Mouse (Mus musculus): ENCODE measurements around the gene Pten. TPM values are rescaled to one million over a fixed set of nuclear protein-coding genes. Genes with fewer than 3 reads are reported as not detected.

Pten gene
- total and polyA plus RNA-seq, 3 experiments, result 24.1 to 41.5 (median 36.8) TPM

- TF ChIP-seq MAFK (IDR thresholded peaks at IDR 0.05; ENCODE audit: insufficient replicate concordance, low read length) (no peak), ZNF384 (IDR thresholded peaks at IDR 0.05; ENCODE audit: low read depth, low read length) (peak; percentile 65), RAD21 (IDR thresholded peaks at IDR 0.05; ENCODE audit: low read depth, low read length) (peak; percentile 83), SMC3 (IDR thresholded peaks at IDR 0.05; ENCODE audit: low read depth, low read length) (peak; percentile 86), CTCF (conservative IDR thresholded peaks at IDR 0.05 in 1 of 2, IDR thresholded peaks at IDR 0.05 in 1 of 2; ENCODE audit: low read depth in 2 of 2, low read length in 2 of 2) (peak in 1 of 2 experiments; percentile 79; a peak in 2 of 4 replicates), ZC3H11A (IDR thresholded peaks at IDR 0.05; ENCODE audit: low read depth, low read length) (peak; percentile 43; the same call in 1 of the 2 replicates)
- Histone ChIP-seq H3K4me2 (ENCODE audit: insufficient read depth, low read depth, poor library complexity, severe bottlenecking) (no peak overlapping the region; the same call in 1 of the 2 replicates), H3K27me3 (replicated peaks) (no peaks in the 10 kb centered on the region), H3K79me2 (replicated peaks; ENCODE audit: control insufficient read depth, extremely low read depth, insufficient read depth, poor library complexity, severe bottlenecking) (no peaks in the 10 kb centered on the region), H3K4me1 (ENCODE audit: control insufficient read depth in 1 of 2, insufficient read depth in 2 of 2) (peaks cover 0 to 14% of the 10 kb centered on the region in 2 experiments; a peak in 2 of 4 replicates), H3K36me3 (replicated peaks in 1 of 2; ENCODE audit: control insufficient read depth in 1 of 2, insufficient read depth in 1 of 2, low read length in 1 of 2) (no peaks in the 10 kb centered on the region), H3K9me3 (replicated peaks; ENCODE audit: low read length) (no peaks in the 10 kb centered on the region), H3K9ac (ENCODE audit: insufficient read depth, low read depth) (no peak overlapping the region), H3K27ac (ENCODE audit: insufficient read depth, low read depth) (no peak overlapping the region), H3K4me3 (replicated peaks in 1 of 3; ENCODE audit: low read depth in 2 of 3, low read length in 2 of 3, poor library complexity in 1 of 3) (no peak overlapping the region)
- in situ Hi-C loops (cut with MboI; ENCODE audit: low pct_ligation_motif_present, low pct_unique_long_range_greater_than_20kb, low sequenced_read_pairs) (no loop called here), dilution Hi-C loops (cut with MboI; ENCODE audit: extremely low pct_ligation_motif_present, extremely low pct_unique_long_range_greater_than_20kb, low sequenced_read_pairs) (no loop called here)
- DNase-seq (ENCODE audit: extremely low read depth), result peak; percentile 45
These were observed 7.9 kb upstream of the Pten start for GRCm38 (mm10) chr19:32749425-32749824.

- H3K27me3 ChIP-seq (replicated peaks), result no peaks in the 10 kb centered on the region
- no peak overlapping the region for H3K4me3 ChIP-seq (replicated peaks in 1 of 3; ENCODE audit: low read depth in 2 of 3, low read length in 2 of 3, poor library complexity in 1 of 3)
- peaks cover 0 to 18% of the 10 kb centered on the region in 2 experiments; a peak in 2 of 4 replicates for H3K4me1 ChIP-seq (ENCODE audit: control insufficient read depth in 1 of 2, insufficient read depth in 2 of 2)
- H3K9me3 ChIP-seq (replicated peaks; ENCODE audit: low read length), result no peaks in the 10 kb centered on the region
- in situ Hi-C loops (cut with MboI; ENCODE audit: low pct_ligation_motif_present, low pct_unique_long_range_greater_than_20kb, low sequenced_read_pairs) (loop anchor here (25.0 kb wide), 1 partner anchor 360 kb away; no protein-coding TSS in a partner anchor), dilution Hi-C loops (cut with MboI; ENCODE audit: extremely low pct_ligation_motif_present, extremely low pct_unique_long_range_greater_than_20kb, low sequenced_read_pairs) (no loop called here)
- TF ChIP-seq RCOR1 (conservative IDR thresholded peaks at IDR 0.05; ENCODE audit: low read depth, low read length), result no peak
- H3K27ac ChIP-seq (ENCODE audit: insufficient read depth, low read depth), result no peak overlapping the region
- no peak for DNase-seq (ENCODE audit: extremely low read depth)
- H3K36me3 ChIP-seq (replicated peaks in 1 of 2; ENCODE audit: control insufficient read depth in 1 of 2, insufficient read depth in 1 of 2, low read length in 1 of 2), result no peaks in the 10 kb centered on the region
- H3K9ac ChIP-seq (ENCODE audit: insufficient read depth, low read depth), result no peak overlapping the region
- no peaks in the 10 kb centered on the region for H3K79me2 ChIP-seq (replicated peaks; ENCODE audit: control insufficient read depth, extremely low read depth, insufficient read depth, poor library complexity, severe bottlenecking)
- no peak overlapping the region for H3K4me2 ChIP-seq (ENCODE audit: insufficient read depth, low read depth, poor library complexity, severe bottlenecking)
These were observed 4.9 kb upstream of the Pten start for GRCm38 (mm10) chr19:32752357-32752756.

GRCm38 (mm10) chr19:32753386-32753785 lies 3.9 kb upstream of the Pten start:
- Histone ChIP-seq H3K36me3 (replicated peaks in 1 of 2; ENCODE audit: control insufficient read depth in 1 of 2, insufficient read depth in 1 of 2, low read length in 1 of 2) (no peaks in the 10 kb centered on the region), H3K79me2 (replicated peaks; ENCODE audit: control insufficient read depth, extremely low read depth, insufficient read depth, poor library complexity, severe bottlenecking) (peaks cover 8% of the 10 kb centered on the region), H3K4me3 (replicated peaks in 1 of 3; ENCODE audit: low read depth in 2 of 3, low read length in 2 of 3, poor library complexity in 1 of 3) (no peak overlapping the region), H3K4me1 (ENCODE audit: control insufficient read depth in 1 of 2, insufficient read depth in 2 of 2) (peaks cover 0 to 18% of the 10 kb centered on the region in 2 experiments; a peak in 2 of 4 replicates), H3K4me2 (ENCODE audit: insufficient read depth, low read depth, poor library complexity, severe bottlenecking) (no peak overlapping the region), H3K9me3 (replicated peaks; ENCODE audit: low read length) (no peaks in the 10 kb centered on the region), H3K27ac (ENCODE audit: insufficient read depth, low read depth) (no peak overlapping the region), H3K27me3 (replicated peaks) (no peaks in the 10 kb centered on the region), H3K9ac (ENCODE audit: insufficient read depth, low read depth) (no peak overlapping the region)
- in situ Hi-C loops (cut with MboI; ENCODE audit: low pct_ligation_motif_present, low pct_unique_long_range_greater_than_20kb, low sequenced_read_pairs) (loop anchor here (25.0 kb wide), 1 partner anchor 359 kb away; no protein-coding TSS in a partner anchor), dilution Hi-C loops (cut with MboI; ENCODE audit: extremely low pct_ligation_motif_present, extremely low pct_unique_long_range_greater_than_20kb, low sequenced_read_pairs) (no loop called here)
- TF ChIP-seq BHLHE40 (IDR thresholded peaks at IDR 0.05; ENCODE audit: low read depth, low read length) (no peak), E2F4 (IDR thresholded peaks at IDR 0.05; ENCODE audit: insufficient replicate concordance, low read depth, low read length) (no peak), TBP (conservative IDR thresholded peaks at IDR 0.05; ENCODE audit: low read depth, low read length) (no peak), ZMIZ1 (IDR thresholded peaks at IDR 0.05; ENCODE audit: low read depth, low read length) (no peak), RCOR1 (conservative IDR thresholded peaks at IDR 0.05; ENCODE audit: low read depth, low read length) (no peak), TCF12 (IDR thresholded peaks at IDR 0.05; ENCODE audit: low read depth, low read length) (no peak), ZC3H11A (IDR thresholded peaks at IDR 0.05; ENCODE audit: low read depth, low read length) (no peak), MYC (IDR thresholded peaks at IDR 0.05; ENCODE audit: low read depth, low read length) (no peak), RAD21 (IDR thresholded peaks at IDR 0.05; ENCODE audit: low read depth, low read length) (no peak), KAT2A (IDR thresholded peaks at IDR 0.05; ENCODE audit: insufficient replicate concordance, low read length) (no peak), IRF4 (IDR thresholded peaks at IDR 0.05; ENCODE audit: low read depth, low read length) (no peak), ZKSCAN1 (IDR thresholded peaks at IDR 0.05; ENCODE audit: borderline replicate concordance, low read depth, low read length) (no peak), CTCF (conservative IDR thresholded peaks at IDR 0.05 in 1 of 2, IDR thresholded peaks at IDR 0.05 in 1 of 2; ENCODE audit: low read depth in 2 of 2, low read length in 2 of 2) (no peak), JUN (IDR thresholded peaks at IDR 0.05; ENCODE audit: insufficient read depth, low read depth, low read length) (no peak), NELFE (IDR thresholded peaks at IDR 0.05; ENCODE audit: low read depth, low read length) (no peak), EP300 (IDR thresholded peaks at IDR 0.05; ENCODE audit: low read length) (no peak), UBTF (IDR thresholded peaks at IDR 0.05; ENCODE audit: low read depth, low read length) (no peak), USF1 (IDR thresholded peaks at IDR 0.05; ENCODE audit: low read depth, low read length) (no peak), MXI1 (IDR thresholded peaks at IDR 0.05; ENCODE audit: low read depth, low read length) (no peak), PAX5 (IDR thresholded peaks at IDR 0.05; ENCODE audit: low read length) (no peak)
- DNase-seq (ENCODE audit: extremely low read depth), result no peak
